In the genomic region with DNA sequence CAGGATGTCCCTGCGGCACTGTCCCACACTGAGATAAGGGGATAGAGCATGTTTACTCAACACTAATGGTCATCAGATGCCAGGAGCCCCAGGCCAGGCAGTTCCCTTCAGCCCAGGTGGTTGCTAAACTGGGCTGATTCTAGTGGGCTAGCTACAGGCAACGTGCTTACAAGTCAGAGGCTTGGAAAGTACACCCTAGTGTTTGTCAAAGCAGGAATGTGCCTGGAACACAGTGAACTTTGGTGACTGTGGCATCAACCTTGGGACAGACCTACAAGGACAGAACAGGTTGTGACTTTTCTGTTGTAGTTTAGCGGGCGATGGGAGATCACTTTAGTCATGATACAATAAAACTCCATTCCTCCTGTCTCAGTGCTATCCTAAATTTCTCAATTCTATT, we compare ENCODE assay signal across 15 mouse cellular contexts.
"Had no signal": no experiment of that assay in that cellular context is flagged by ENCODE, and none has a peak within 500 bp of the region (broad histone marks: within the 10 kb centered on the region; RNA-seq: fewer than 3 reads in every experiment).

No protein-coding gene starts in this region.

- DNase-seq: retina, postnatal 1 day; right cerebral cortex, adult 18-20 months; right cerebral cortex, postnatal 14 days; right cerebral cortex, postnatal 25 days; right cerebral cortex, postnatal 4 days; spleen, adult 18-20 months; thymus, adult 18-20 months; thymus, adult 2 months; thymus, postnatal 14 days; thymus, postnatal 25 days; thymus, postnatal 36 days had no signal

- H3K27me3 ChIP-seq: neural tube, embryonic 12.5 days; neural tube, embryonic 13.5 days; neural tube, embryonic 15.5 days; stomach, embryonic 15.5 days had no signal

- H3K9me3 ChIP-seq: neural tube, embryonic 12.5 days; neural tube, embryonic 13.5 days; neural tube, embryonic 15.5 days; stomach, embryonic 15.5 days had no signal

- H3K4me3 ChIP-seq: neural tube, embryonic 12.5 days; neural tube, embryonic 13.5 days; neural tube, embryonic 15.5 days; stomach, embryonic 15.5 days had no signal

- H3K36me3 ChIP-seq: neural tube, embryonic 12.5 days; neural tube, embryonic 13.5 days; neural tube, embryonic 15.5 days; stomach, embryonic 15.5 days had no signal

- H3K4me1 ChIP-seq: neural tube, embryonic 12.5 days; neural tube, embryonic 13.5 days; neural tube, embryonic 15.5 days; stomach, embryonic 15.5 days had no signal

- H3K27ac ChIP-seq: neural tube, embryonic 12.5 days; neural tube, embryonic 13.5 days; neural tube, embryonic 15.5 days; stomach, embryonic 15.5 days had no signal

- H3K9ac ChIP-seq: neural tube, embryonic 12.5 days; neural tube, embryonic 13.5 days; neural tube, embryonic 15.5 days; stomach, embryonic 15.5 days had no signal

- H3K4me2 ChIP-seq: neural tube, embryonic 12.5 days; neural tube, embryonic 13.5 days; neural tube, embryonic 15.5 days; stomach, embryonic 15.5 days had no signal
